Mouse (Mus musculus): ENCODE measurements around the gene Dlg5. TPM values are rescaled to one million over a fixed set of nuclear protein-coding genes. Genes with fewer than 3 reads are reported as not detected.

The Dlg5 gene
- total RNA-seq, 2 experiments from 2014 or later, result 4.3 to 4.5 TPM

DNA sequence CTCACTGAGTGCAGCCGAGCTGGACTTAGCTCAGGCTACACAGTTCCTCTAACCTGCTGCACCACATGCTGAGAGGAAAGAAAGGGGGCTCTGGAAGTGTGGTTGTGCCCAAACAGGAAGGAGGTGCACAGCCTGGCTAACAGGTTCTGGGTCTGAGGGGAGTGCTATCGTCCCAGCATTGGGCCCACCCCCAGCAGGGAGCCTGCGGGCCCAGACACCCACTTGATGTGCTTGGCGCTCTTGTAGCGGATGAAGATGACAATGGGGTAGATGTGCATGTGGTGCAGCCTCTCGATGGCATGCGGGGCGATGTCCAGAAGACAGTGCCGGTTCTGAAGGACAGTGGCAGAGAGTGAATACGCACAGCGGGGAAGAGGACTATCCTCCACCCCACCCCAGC, 108.8 kb downstream of the Dlg5 start:
- DNase-seq, result no peak
- intact Hi-C loops (cut with DNase I), result no loop called here

- no peak for DNase-seq
- intact Hi-C loops (cut with DNase I), result loop anchor here (5.0 kb wide), 1 partner anchor 67 kb away; no protein-coding TSS in a partner anchor
Observed at GRCm38 (mm10) chr14:24134623-24135290, 111.0 kb downstream of the Dlg5 start.

GRCm38 (mm10) chr14:24133801-24134200, 111.9 kb downstream of the Dlg5 start:
- no peak for DNase-seq
- intact Hi-C loops (cut with DNase I), result loop anchor here (5.0 kb wide), 1 partner anchor 66 kb away; no protein-coding TSS in a partner anchor

DNA sequence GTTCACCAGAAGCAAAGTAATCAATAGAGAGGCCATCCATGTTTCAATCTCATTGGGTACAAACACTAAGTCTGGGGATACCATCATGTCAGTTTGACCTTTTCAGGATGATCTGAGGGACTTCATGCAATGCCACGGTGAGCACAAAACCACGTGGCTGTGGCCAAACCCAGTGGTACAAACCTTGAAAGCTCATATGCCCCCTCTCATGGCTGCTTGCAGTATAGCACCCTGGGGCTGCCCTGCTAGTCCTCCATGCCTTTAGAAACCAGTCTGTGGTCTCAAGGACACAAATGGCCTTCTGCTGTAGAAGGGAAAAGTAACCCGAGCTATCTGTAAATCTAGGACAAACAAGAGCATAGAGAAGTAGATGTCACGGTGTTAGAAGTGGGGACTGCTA, 113.6 kb downstream of the Dlg5 start:
- intact Hi-C loops (cut with DNase I), result loop anchor here (5.0 kb wide), 1 partner anchor 65 kb away; no protein-coding TSS in a partner anchor
- no peak for DNase-seq

DNA sequence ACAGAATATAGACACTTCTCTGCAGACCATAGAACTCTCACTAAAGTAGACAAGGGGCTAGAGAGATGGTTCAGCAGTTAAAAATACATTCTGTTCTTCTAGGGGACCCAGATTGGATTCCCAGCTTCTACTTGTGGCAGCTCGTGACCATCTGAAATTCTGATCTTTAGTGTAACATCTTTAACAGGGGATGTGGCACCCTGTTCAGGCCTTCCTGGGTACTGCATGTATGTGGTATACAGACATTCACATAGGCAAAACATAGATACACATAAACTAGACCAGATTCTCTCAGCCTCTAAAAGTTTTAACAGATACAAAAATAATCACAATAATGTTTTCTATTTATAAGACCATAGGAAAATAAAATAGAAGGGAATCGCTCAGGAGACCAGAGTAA, 120.7 kb downstream of the Dlg5 start:
- intact Hi-C loops (cut with DNase I), result no loop called here
- DNase-seq, result no peak

GRCm38 (mm10) chr14:24124171-24124570, 121.5 kb downstream of the Dlg5 start:
- intact Hi-C loops (cut with DNase I), result no loop called here

DNA sequence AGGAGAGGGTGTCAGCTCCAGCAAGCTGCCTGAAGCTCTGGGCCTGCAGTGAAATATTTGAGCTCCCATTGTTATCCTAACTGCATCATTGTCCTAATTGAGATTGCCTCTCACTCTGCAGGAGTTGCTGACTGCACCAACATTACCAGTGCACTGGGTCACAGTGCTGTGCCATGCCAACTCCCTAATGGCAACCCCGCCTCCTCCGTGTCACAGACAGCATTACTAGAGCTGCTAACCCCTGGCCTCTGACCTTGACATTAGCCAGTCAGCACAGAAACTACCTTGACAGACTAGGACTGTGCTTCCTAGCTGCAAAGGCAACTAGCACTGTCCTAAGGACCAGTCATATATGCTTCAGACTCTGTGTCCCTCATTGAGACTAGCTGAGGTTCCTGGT, 139.0 kb downstream of the Dlg5 start:
- intact Hi-C loops (cut with DNase I), result no loop called here
- no peak for DNase-seq

More at GRCm38 (mm10) chr14:24124171-24124570, 121.5 kb downstream of the Dlg5 start:
- no peak for DNase-seq

DNA sequence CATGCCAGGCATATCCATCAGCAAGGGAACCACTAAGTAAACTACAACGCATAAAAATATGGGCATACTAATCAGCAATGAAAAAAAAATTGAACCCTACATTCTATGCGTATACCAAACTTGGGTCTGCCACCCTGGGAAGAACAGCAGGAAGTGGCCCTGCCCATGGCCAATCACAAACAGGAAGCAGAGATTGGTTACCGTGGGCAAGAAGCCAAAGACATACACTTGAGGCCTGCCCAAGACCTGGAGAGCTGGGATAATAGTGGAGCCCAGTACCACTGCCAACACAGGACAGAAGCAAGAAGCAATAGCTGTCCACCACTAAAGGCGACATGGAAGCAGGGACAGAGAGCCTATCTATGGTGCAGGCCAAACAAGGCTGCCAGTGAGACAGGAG, 146.9 kb downstream of the Dlg5 start:
- intact Hi-C loops (cut with DNase I), result no loop called here
- DNase-seq, result no peak

GRCm38 (mm10) chr14:24094656-24095055, 151.1 kb downstream of the Dlg5 start:
- no peak for DNase-seq
- intact Hi-C loops (cut with DNase I), result no loop called here

GRCm38 (mm10) chr14:24093221-24093620, 152.5 kb downstream of the Dlg5 start:
- DNase-seq, result no peak
- intact Hi-C loops (cut with DNase I), result no loop called here

- intact Hi-C loops (cut with DNase I), result no loop called here
Observed at GRCm38 (mm10) chr14:24092391-24092790, 153.3 kb downstream of the Dlg5 start.

DNA sequence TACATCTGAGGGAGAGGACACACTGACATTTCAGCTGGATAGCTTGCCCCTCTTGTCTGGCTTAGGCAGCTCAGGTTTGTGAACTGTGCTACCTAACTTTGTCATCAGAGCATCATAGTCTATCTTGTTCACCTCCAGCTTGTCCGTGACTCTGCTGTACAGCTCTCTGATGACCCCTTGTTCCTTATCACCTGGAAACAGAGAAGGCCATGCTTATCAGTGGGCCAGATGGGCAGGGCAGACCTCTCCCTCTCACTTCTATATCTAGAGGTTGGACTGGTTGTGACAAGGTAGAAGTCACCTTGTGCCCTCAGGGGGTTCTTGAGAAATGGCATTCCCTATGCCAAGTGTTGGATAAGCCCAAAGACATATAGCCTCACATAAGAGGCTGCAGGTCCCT, 154.9 kb downstream of the Dlg5 start:
- DNase-seq, result no peak
- intact Hi-C loops (cut with DNase I), result no loop called here

More at GRCm38 (mm10) chr14:24092391-24092790, 153.3 kb downstream of the Dlg5 start:
- DNase-seq, result no peak

DNA sequence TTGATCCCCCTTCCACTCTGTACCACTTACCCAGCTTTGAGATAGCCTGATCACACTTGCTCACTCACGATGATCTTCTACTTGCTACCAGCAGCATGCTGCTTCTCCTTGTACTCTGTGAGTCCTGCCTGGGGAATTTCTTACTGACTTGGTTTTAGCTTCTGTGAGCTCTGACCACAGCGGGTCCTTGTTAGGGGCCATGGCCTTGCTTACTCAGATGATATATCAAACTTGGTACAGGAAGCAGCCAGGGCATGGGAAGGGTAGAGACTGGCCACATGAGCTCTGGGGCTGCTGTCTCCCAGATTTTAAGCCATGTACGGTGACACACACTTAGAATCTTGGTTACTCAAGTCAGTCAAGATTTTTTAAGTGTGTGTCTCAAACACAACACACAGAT, 156.5 kb downstream of the Dlg5 start:
- intact Hi-C loops (cut with DNase I), result no loop called here
- DNase-seq, result no peak

- no peak for DNase-seq
- intact Hi-C loops (cut with DNase I), result no loop called here
Observed at GRCm38 (mm10) chr14:24087430-24087829, 158.3 kb downstream of the Dlg5 start.

DNA sequence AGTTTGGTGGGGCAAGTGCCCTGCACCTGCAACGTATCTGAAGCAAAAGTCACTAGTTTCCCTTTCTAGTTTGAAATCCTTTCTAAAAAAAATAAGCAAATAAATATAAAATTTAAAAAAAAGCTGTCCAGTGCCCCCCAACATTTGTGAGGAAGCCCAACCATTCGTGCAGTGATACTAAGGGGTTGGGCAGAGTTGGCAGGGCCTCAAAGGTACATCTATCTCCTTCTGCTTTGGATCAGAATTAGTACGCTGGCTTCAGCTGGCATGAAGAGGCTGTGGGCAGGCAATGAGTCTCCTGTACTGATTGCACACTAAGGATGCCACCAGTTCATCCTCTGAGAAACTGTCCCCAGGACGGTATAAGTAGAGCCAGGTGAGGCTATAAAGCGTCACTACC, 159.2 kb downstream of the Dlg5 start:
- intact Hi-C loops (cut with DNase I), result no loop called here
- no peak for DNase-seq

Small RNAs within 50 kb of the gene (microRNA-seq; reads per million reads assigned to microRNA genes)
- gene Mir7210, result 0 reads per million in 2 experiments

Other genes starting within 250 kb of the Dlg5 start
- gene Kcnma1, start 231.4 kb downstream of the Dlg5 start, total RNA-seq (2021), result 10 to 100 TPM; 44.2 to 47.3 TPM
- not detected for gene E330034G19Rik, start 47.3 kb upstream of the Dlg5 start, total RNA-seq (2021)
- 1 to 10 TPM; 6.2 to 9.0 TPM for gene Polr3a, start 241.1 kb upstream of the Dlg5 start, total RNA-seq (2021)
- 100 to 1,000 TPM; 605 to 696 TPM for gene Rps24, start 241.2 kb upstream of the Dlg5 start, total RNA-seq (2021)